Mouse (Mus musculus): ENCODE measurements around the gene Ptpn3. TPM values are rescaled to one million over a fixed set of nuclear protein-coding genes. Genes with fewer than 3 reads are reported as not detected.
"Not testable (repeated sequence)": the region's sequence is repeated elsewhere in the genome, so short reads cannot be mapped to it uniquely, and the experiment has no call there.

Ptpn3 gene
- polyA plus RNA-seq, 1 experiment from 2014 or later: 1.5 TPM

- no peak for ATAC-seq (replicated peaks; ENCODE audit: insufficient number of reproducible peaks, insufficient read depth, low FRiP score, low read depth)
- H3K36me3 ChIP-seq: no peaks in the 10 kb centered on the region
- 8% methylated on average over 8 of the region's 8 CpGs for WGBS
Measured at GRCm38 (mm10) chr4:57275116-57275743, 26.4 kb downstream of the Ptpn3 start.

GRCm38 (mm10) chr4:57273532-57274502, 27.8 kb downstream of the Ptpn3 start:
- WGBS: 54% methylated on average over 15 of the region's 15 CpGs

More at GRCm38 (mm10) chr4:57275116-57275743, 26.4 kb downstream of the Ptpn3 start:
- Histone ChIP-seq H3K4me1 (replicated peaks) (peaks cover 15% of the 10 kb centered on the region), H3K27me3 (no peaks in the 10 kb centered on the region), H3K4me2 (no peak overlapping the region), H3K9ac (no peak overlapping the region), H3K9me3 (replicated peaks) (no peaks in the 10 kb centered on the region), H3K27ac (no peak overlapping the region), H3K4me3 (no peak overlapping the region)

GRCm38 (mm10) chr4:57270991-57271390, 30.6 kb downstream of the Ptpn3 start:
- H3K9me3 ChIP-seq (replicated peaks): no peaks in the 10 kb centered on the region
- 75% methylated on average over 8 of the region's 8 CpGs for WGBS
- no peak overlapping the region for H3K9ac ChIP-seq
- peaks cover 14% of the 10 kb centered on the region for H3K4me1 ChIP-seq (replicated peaks)
- H3K27ac ChIP-seq: no peak overlapping the region
- no peak overlapping the region for H3K4me2 ChIP-seq
- no peak overlapping the region for H3K4me3 ChIP-seq
- H3K27me3 ChIP-seq: no peaks in the 10 kb centered on the region
- ATAC-seq (replicated peaks; ENCODE audit: insufficient number of reproducible peaks, insufficient read depth, low FRiP score, low read depth): no peak
- no peaks in the 10 kb centered on the region for H3K36me3 ChIP-seq

More at GRCm38 (mm10) chr4:57273532-57274502, 27.8 kb downstream of the Ptpn3 start:
- Histone ChIP-seq H3K4me1 (replicated peaks) (peaks cover 8% of the 10 kb centered on the region), H3K4me2 (no peak overlapping the region), H3K36me3 (no peaks in the 10 kb centered on the region), H3K27me3 (no peaks in the 10 kb centered on the region), H3K27ac (no peak overlapping the region), H3K4me3 (no peak overlapping the region), H3K9ac (no peak overlapping the region), H3K9me3 (replicated peaks) (no peaks in the 10 kb centered on the region)
- no peak for ATAC-seq (replicated peaks; ENCODE audit: insufficient number of reproducible peaks, insufficient read depth, low FRiP score, low read depth)

GRCm38 (mm10) chr4:57270489-57270888, 31.1 kb downstream of the Ptpn3 start:
- WGBS: 83% methylated on average over 5 of the region's 5 CpGs
- not testable (repeated sequence) for H3K27ac ChIP-seq; H3K9ac ChIP-seq; H3K4me2 ChIP-seq; H3K4me3 ChIP-seq; H3K36me3 ChIP-seq; H3K27me3 ChIP-seq; ATAC-seq (replicated peaks; ENCODE audit: insufficient number of reproducible peaks, insufficient read depth, low FRiP score, low read depth); H3K9me3 ChIP-seq (replicated peaks)
- H3K4me1 ChIP-seq (replicated peaks): peaks cover 17% of the 10 kb centered on the region

GRCm38 (mm10) chr4:57269344-57269743, 32.3 kb downstream of the Ptpn3 start:
- Histone ChIP-seq H3K4me3 (no peak overlapping the region), H3K4me1 (replicated peaks) (peaks cover 19% of the 10 kb centered on the region), H3K27me3 (no peaks in the 10 kb centered on the region), H3K9ac (no peak overlapping the region), H3K4me2 (no peak overlapping the region), H3K27ac (no peak overlapping the region), H3K9me3 (replicated peaks) (no peaks in the 10 kb centered on the region), H3K36me3 (no peaks in the 10 kb centered on the region)
- no peak for ATAC-seq (replicated peaks; ENCODE audit: insufficient number of reproducible peaks, insufficient read depth, low FRiP score, low read depth)
- 81% methylated on average over 10 of the region's 10 CpGs for WGBS

- H3K27me3 ChIP-seq: no peaks in the 10 kb centered on the region
- H3K4me3 ChIP-seq: no peak overlapping the region
- ATAC-seq (replicated peaks; ENCODE audit: insufficient number of reproducible peaks, insufficient read depth, low FRiP score, low read depth): no peak
- no peaks in the 10 kb centered on the region for H3K9me3 ChIP-seq (replicated peaks)
- WGBS: 31% methylated on average over 8 of the region's 8 CpGs
- no peak overlapping the region for H3K27ac ChIP-seq
- peaks cover 17% of the 10 kb centered on the region for H3K4me1 ChIP-seq (replicated peaks)
- no peak overlapping the region for H3K4me2 ChIP-seq
- no peak overlapping the region for H3K9ac ChIP-seq
- H3K36me3 ChIP-seq: no peaks in the 10 kb centered on the region
Measured at GRCm38 (mm10) chr4:57268330-57268729, 33.3 kb downstream of the Ptpn3 start.

GRCm38 (mm10) chr4:57266389-57266788, 35.2 kb downstream of the Ptpn3 start:
- Histone ChIP-seq H3K36me3 (no peaks in the 10 kb centered on the region), H3K9ac (peak overlapping the region; percentile 13; the same call in 1 of the 2 replicates), H3K27ac (peak overlapping the region; percentile 60), H3K4me3 (no peak overlapping the region), H3K27me3 (no peaks in the 10 kb centered on the region), H3K4me2 (no peak overlapping the region), H3K4me1 (replicated peaks) (peaks cover 17% of the 10 kb centered on the region), H3K9me3 (replicated peaks) (no peaks in the 10 kb centered on the region)
- ATAC-seq (replicated peaks; ENCODE audit: insufficient number of reproducible peaks, insufficient read depth, low FRiP score, low read depth): peak; percentile 63; the same call in 1 of the 2 replicates
- WGBS: 48% methylated on average over 9 of the region's 9 CpGs

- no peak overlapping the region for H3K9ac ChIP-seq
- no peak overlapping the region for H3K4me2 ChIP-seq
- 90% methylated on average over 7 of the region's 7 CpGs for WGBS
- H3K27me3 ChIP-seq: no peaks in the 10 kb centered on the region
- no peaks in the 10 kb centered on the region for H3K9me3 ChIP-seq (replicated peaks)
- no peaks in the 10 kb centered on the region for H3K36me3 ChIP-seq
- no peak overlapping the region for H3K27ac ChIP-seq
- no peak overlapping the region for H3K4me3 ChIP-seq
- peaks cover 19% of the 10 kb centered on the region for H3K4me1 ChIP-seq (replicated peaks)
- ATAC-seq (replicated peaks; ENCODE audit: insufficient number of reproducible peaks, insufficient read depth, low FRiP score, low read depth): no peak
Measured at GRCm38 (mm10) chr4:57263695-57264094, 37.9 kb downstream of the Ptpn3 start.

GRCm38 (mm10) chr4:57263061-57263685, 38.5 kb downstream of the Ptpn3 start:
- H3K9me3 ChIP-seq (replicated peaks): no peaks in the 10 kb centered on the region
- H3K36me3 ChIP-seq: no peaks in the 10 kb centered on the region
- H3K4me1 ChIP-seq (replicated peaks): peaks cover 20% of the 10 kb centered on the region
- WGBS: 74% methylated on average over 8 of the region's 8 CpGs
- H3K4me3 ChIP-seq: no peak overlapping the region
- no peaks in the 10 kb centered on the region for H3K27me3 ChIP-seq
- no peak overlapping the region for H3K4me2 ChIP-seq
- H3K9ac ChIP-seq: no peak overlapping the region
- no peak overlapping the region for H3K27ac ChIP-seq
- ATAC-seq (replicated peaks; ENCODE audit: insufficient number of reproducible peaks, insufficient read depth, low FRiP score, low read depth): no peak

GRCm38 (mm10) chr4:57262451-57262850, 39.2 kb downstream of the Ptpn3 start:
- H3K4me1 ChIP-seq (replicated peaks): peaks cover 20% of the 10 kb centered on the region
- no peaks in the 10 kb centered on the region for H3K27me3 ChIP-seq
- no peaks in the 10 kb centered on the region for H3K36me3 ChIP-seq
- no peak overlapping the region for H3K9ac ChIP-seq
- H3K4me2 ChIP-seq: no peak overlapping the region
- WGBS: 70% methylated on average over 8 of the region's 8 CpGs
- no peak overlapping the region for H3K27ac ChIP-seq
- H3K9me3 ChIP-seq (replicated peaks): no peaks in the 10 kb centered on the region
- no peak for ATAC-seq (replicated peaks; ENCODE audit: insufficient number of reproducible peaks, insufficient read depth, low FRiP score, low read depth)
- H3K4me3 ChIP-seq: no peak overlapping the region

GRCm38 (mm10) chr4:57261813-57262212, 39.8 kb downstream of the Ptpn3 start:
- H3K27ac ChIP-seq: no peak overlapping the region
- no peak overlapping the region for H3K4me3 ChIP-seq
- H3K27me3 ChIP-seq: no peaks in the 10 kb centered on the region
- H3K4me1 ChIP-seq (replicated peaks): peaks cover 20% of the 10 kb centered on the region
- no peak overlapping the region for H3K9ac ChIP-seq
- H3K9me3 ChIP-seq (replicated peaks): no peaks in the 10 kb centered on the region
- no peaks in the 10 kb centered on the region for H3K36me3 ChIP-seq
- no peak for ATAC-seq (replicated peaks; ENCODE audit: insufficient number of reproducible peaks, insufficient read depth, low FRiP score, low read depth)
- H3K4me2 ChIP-seq: no peak overlapping the region
- 56% methylated on average over 9 of the region's 9 CpGs for WGBS
